Mouse (Mus musculus): ENCODE measurements at regions not wholly inside any gene's neighbourhood (a gene's known extent, or its start where the extent isn't known, plus 50 kb on each side); places are given as distances from the start of the nearest gene placed in this dataset.

DNA sequence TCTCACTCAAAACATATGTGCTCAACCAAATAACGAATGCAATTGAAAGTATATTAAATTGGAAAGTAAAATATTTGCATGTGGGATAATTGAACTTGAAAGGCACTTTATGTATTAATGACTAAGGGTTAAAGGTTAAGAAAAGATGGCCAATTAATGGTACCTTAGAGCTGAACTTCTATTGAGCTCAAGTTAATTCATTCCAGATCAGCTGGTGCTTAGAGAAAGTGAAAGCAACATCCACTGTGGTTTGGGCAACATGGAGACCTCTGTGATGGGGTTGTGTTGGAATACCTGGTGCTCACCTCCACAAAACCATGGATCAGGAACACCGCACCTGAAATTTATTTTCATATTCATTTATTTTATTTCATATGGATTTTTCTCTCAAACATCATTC is 612.5 kb upstream of the Intu start:
- DNase-seq (ENCODE audit: low spot score in 2 of 2), result no peak

DNA sequence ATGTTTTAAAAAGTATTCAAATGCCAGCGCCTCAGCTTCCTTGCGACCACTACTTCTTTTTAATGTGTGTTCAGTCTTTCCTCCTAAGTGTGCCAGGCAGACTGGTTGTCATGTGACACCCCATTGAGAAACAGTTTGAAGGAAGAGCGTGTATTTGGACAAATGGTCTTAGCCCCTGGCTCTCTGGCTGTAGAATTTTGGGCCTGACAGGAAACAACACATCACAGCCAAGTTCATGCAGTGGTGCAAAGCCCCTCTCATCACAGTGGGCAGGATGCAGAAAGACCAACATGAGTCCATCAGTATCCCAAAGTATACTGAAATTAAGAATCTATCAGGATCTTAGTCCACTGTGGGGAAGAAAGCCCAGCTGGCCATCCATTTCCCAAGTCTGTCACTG is 605.6 kb upstream of the Intu start:
- DNase-seq (ENCODE audit: low spot score in 2 of 2), result no peak

DNA sequence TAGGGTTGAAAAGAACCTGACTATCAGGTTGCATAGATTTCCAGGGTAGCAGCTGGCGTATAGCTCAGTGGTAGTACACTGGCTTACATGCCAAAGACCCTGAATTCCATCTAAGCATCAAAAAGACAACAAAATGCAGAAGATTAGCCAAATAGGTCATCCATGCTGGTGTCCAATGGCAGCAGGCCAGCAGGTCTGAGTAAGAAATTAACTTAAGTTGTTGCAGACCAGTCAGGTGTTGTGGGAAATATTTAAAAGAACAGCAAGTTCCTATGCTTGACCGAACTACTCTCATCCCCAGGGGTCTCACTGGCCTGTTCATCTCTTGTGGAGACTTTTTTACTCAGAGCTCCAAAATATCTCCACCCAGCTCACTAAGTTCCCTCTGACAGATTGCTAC is 602.7 kb upstream of the Intu start:
- no peak for DNase-seq (ENCODE audit: low spot score in 2 of 2)

DNA sequence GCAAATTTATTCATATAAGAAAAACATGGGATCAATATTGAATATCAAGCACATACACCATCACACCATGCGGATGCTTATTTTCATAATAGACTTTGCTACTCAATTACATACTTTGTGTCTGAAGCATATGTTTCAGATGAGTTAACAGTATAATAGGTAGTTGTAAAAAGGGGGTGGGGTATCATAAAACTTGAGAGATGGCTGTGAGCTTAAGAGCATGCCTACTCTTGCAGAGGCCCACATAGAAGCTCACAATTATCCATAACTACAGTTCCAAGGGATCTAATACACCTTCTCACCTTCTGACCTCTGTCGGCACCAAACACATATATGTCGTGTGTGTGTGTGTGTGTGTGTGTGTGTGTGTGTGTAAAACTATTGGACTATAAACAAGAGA is 597.7 kb upstream of the Intu start:
- no peak for DNase-seq (ENCODE audit: low spot score in 2 of 2)

DNA sequence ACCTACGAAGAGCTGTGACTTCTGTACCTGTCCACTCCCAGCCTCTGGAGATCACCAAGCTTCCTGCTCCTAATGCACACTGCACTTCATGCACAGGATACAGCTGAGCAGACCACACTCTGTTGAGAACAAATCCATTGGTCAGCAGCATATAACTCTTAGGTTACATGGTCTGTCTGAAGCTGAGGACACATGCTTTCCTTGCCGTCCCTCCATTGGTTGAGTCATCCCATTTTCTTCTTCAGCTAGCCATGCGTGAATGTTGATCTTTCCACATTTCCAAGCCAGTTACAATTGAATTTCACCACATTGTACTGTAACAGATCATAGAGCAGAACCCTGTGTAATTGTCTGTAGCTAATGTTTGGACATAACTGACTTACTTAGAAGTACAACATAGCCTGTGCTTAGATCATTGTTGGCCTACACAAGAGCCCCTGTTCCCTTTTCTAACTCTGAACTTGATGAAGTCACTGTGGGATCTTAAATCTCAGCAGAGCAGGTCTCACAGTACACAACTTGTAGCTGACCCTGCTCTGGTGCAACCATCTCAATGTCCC is 593.3 kb upstream of the Intu start:
- no peak for DNase-seq (ENCODE audit: low spot score in 2 of 2)

DNA sequence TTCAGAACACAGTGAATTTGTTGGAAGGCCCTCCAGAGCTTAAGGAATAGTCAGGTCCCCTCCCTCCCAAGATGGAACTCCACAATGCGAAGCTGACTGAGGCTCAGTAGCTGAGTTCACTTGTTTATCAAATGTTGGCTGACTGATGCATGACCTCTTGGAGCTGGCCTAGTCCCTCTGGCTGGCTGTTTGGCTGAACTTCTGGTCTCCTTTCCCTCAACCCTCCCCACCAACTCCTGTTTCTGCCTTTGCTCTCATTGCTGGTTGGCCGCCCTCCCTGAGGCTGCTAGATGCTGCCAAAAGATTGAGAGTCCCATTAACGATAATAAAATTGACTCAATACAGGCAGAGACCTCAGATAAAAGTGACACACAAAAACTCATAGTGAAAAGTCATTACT is 586.5 kb upstream of the Intu start:
- DNase-seq (ENCODE audit: low spot score in 2 of 2), result peak; percentile 42 to 70

DNA sequence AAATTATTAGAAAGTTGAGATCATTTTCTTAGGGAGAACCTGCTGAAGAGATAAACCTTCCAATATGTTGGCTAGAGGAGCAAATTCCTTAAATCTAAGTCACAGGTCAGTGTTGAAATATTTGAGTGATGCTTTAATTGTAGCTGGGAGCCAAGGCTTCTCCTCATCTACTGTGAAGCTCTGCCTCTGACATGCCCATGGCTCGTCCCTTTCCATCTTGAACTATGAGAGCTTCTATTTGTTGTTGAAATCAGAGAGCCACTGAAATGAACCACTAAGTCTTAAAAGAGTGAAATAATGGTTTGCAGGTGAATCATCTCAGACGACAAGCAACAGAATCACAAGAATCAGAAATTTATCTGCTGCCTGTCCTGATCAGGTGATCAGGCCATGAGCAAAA is 579.0 kb upstream of the Intu start:
- DNase-seq (ENCODE audit: low spot score in 2 of 2), result no peak

DNA sequence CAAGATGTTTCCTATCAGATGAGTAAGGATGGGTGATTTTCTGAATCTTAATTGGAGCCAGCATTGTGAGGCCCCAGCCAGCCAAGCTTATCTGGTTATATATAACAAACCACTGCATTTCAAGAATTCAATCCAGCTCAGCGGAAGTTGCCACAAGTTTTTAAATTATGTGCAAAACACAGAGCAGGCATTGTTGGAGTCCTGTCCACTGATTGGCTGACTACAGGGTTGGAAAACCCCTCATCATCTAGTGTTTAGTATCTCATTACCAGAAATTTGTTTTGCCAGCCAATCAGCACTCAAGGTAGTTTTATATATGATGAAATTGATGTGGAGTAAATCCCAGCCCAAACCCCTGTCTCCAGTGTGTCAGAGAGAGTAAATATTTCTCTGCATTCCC is 578.5 kb upstream of the Intu start:
- no peak for DNase-seq (ENCODE audit: low spot score in 2 of 2)

DNA sequence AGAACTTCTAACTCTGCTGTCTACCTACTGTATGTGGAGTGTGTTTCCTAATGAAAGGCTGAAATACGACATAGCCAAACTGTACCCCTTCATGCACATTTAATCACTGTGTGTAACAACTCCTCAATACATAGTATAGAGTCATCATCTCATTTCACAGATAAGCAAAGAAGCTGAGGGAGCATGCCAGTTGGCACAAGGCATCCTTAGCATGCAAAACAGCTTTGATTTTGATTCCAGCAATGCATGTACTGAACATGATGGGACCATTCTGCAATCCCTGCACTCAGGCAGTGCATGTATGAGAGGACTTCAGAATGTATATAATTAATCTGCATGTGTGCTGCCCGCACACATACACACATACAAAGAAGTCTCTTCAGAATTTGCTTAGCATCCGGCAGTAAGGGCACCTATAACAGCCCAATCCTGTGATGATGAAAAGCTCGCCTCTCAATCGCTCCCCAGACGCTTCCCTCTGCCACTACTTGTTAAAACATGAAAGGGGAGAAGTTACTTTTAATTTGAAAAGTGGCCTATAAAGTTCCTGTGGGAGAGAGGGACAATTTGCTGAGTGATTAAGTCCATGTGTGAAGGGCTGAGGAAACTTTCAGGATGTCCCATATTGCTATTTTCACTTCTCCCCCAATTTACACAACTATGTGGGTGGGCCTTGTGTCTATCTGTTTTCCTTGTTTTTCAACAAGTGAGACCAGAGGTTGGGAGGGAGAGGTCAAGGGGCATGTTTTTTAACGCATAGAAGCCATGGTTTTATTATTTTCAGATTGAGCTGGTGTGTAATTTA is 569.0 kb upstream of the Intu start:
- DNase-seq (ENCODE audit: low spot score in 2 of 2), result no peak

DNA sequence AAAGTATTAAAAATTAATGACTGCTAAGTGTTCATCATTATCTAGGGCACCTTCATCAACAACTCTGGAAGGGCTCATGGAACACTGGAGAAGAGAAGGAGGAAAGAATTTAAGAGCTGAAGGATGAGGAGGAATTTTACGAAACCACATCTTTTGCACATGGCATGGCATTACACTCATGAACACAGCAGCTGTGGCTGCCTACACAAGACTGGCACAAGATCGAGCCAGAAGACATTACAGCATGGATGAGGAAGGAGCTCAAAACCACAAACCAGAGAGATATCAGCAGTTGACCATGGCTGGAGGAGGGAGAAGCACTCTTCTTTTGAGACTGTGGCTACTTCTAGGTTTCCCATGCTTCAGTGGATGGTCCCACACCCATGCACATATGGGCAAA is 565.7 kb upstream of the Intu start:
- no peak for DNase-seq (ENCODE audit: low spot score in 2 of 2)

DNA sequence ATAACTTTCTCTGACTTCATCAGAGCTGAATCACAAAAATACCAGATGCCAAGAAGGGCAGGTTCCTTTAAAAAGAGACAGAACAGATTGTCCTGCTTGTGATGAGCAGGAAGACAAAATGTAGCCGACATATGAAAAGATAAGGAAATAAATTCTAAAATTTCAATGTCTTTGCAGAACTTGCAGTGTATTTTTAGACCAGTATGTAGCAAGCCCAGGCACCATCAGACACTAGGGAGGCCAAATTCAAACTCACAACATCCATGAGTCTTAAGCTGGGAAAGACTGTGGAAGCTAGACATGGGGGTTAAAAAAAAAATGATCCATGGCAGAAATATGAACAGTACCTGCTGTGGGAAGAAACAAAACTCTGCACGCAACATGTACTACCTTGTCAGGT is 564.7 kb upstream of the Intu start:
- DNase-seq (ENCODE audit: low spot score in 2 of 2), result no peak

DNA sequence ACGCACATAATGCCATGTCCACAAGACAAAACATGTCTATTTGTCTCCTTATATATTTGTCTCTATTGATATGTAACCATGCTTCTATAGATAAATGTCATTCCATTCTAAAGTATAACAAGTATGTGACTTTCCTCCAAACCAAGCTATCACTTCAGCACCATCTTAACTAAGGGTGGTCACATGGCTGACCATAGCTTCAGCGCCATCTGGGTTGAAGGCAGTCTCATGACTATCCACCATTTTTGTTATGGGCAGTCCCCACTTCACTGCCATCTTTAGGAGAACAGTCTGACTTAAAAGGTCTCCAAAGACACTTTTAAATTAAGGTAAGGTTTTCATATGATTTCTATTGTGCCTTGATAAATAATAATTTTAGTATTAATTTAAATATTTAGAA is 554.1 kb upstream of the Intu start:
- no peak for DNase-seq (ENCODE audit: low spot score in 2 of 2)

DNA sequence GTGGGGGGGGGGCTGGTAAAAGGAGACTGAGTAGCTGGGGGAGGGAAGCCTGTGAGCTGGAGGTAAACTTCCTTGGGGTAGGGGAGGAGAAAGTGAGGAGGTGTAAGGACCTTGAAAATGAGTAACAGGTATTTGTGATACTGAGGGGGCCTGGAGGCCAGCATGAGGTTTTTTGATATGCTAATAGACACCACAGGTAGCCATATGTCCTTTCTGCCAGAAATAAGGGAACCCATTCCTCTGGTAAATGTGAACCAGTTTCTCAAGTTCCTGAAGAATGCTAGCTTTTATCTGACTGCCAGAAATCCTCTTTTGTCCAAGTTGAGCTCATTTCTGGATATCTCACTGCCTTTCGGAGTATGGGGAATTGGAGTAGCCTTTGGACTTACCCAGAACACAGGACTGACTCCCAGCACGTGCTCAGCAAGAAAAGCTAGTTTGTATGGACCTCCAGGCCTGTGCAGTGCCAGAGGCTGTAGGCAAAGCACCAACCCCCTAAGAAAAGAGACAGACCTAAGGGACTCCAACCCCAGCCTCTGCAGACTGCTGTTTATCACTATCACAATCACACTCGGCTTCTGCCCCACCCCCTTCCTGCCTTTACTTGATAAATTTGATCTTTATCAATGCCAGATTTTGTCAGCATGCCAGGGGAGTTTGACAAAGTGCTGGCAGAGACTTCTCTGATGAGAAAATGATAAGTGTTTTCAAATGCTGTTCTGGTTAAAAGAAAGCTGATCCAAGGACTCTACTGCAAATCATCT is 552.0 kb upstream of the Intu start:
- peak in 1 of 2 experiments; percentile 22 for DNase-seq (ENCODE audit: low spot score in 2 of 2)

DNA sequence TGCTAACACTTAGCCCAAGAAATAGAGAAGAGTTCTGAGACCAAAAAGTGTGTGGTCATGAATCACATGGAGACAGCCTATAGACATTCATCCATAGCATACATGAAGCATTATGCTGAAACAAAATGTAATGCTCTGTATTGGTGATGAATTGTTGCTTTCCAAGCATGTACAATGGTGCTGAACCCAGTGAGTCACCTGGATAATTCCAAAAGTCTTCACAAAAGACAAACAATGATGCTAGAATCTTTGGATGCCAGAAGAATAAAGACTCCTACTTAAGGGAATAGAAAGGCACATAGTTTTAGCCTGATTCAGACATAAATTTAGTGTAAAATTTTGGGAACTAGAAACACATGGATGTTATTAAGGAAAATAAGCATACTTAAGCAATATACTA is 548.4 kb upstream of the Intu start:
- no peak for DNase-seq (ENCODE audit: low spot score in 2 of 2)

DNA sequence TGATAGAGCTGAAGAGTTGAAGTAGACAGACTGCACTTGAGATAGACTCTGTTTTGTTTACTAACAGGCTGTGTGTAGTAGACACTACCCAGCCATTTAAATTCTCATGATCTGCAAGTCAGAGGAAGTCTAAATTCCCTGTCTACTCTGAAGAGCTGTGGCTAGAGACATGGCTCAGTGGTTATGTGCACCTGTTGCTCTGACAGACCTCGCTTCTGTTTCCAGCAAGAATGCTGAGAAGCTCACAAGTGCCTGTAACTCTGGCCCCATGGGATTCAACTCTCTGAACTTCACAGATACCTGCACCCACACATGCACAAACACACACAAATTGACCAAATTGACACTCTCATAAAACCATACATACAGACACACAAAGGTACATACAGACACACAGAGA is 543.4 kb upstream of the Intu start:
- no peak for DNase-seq (ENCODE audit: low spot score in 2 of 2)

DNA sequence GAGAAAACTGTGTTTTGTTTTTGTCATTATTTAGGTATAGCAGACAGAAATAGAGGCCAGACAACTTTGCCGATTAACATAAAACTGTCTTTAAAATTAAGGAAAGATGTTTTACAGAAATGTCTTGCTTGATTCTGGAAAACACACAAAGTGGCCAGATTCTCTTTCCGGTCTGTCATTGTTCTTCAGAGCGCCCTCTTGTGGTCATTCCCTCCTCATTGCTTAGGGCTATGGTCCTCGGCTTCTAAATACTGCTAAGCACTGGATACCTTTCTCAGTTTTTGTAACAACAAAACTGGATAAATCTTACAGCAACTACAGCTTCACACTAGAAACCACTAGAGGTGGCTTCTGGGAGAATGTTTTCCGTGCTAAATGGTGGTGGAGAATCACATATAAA is 532.5 kb upstream of the Intu start:
- DNase-seq (ENCODE audit: low spot score in 2 of 2), result peak in 1 of 2 experiments; percentile 39

DNA sequence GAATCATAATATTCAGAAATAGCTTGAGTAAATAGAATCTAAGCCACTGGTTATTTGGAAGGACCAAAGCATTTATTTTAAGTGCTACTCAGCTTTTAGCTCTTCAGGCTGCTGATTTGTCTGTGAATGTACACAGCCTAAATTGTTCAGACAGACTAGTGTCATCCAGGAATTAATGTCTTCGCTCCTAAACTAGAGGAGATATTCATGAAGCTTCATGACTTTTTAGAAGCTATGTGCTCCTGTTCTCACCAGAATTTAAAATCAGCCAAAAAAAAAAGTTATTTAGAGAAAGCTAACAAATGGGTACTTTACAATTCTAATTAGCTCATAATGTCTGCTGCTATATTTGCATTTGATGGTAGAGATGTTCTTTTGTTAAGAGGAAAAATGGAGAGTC is 531.2 kb upstream of the Intu start:
- no peak for DNase-seq (ENCODE audit: low spot score in 2 of 2)

DNA sequence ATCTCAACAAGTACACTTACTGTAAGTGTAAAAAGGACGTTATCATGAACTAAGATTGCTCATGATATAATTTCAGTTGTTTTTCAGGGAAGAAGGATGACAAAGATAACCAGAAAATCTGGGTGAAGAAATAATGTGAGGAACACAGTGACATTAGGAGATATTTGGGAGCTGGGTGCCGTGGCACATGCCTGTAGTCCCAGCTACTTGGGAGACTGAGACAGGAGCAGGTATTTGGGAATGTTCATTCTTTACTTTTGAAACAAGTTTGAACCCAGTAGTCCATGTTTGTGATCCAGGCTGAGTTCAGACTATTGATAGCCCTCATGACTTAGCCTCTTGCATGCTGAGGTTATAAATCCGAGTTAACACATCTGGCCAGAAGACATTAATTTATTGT is 528.2 kb upstream of the Intu start:
- DNase-seq (ENCODE audit: low spot score in 2 of 2), result no peak

DNA sequence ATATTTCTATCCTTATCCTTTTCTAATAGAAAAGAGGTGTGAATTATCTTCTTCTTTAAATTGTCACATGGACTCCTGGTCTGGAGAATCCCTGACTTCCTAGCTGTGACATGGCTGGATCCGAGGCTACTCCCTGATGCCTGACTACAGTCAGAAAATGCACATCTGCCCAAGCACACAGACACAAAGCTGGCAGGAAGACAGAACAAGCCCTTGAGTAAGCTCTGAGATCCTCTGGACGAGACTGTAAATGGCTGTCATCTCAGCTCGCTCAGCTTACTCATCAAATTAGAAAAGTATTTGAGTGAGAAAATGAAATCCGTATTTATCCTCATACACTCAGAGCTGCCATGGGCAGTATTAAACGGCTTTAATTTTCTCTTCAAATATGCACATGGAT is 521.0 kb upstream of the Intu start:
- DNase-seq (ENCODE audit: low spot score in 2 of 2), result no peak

DNA sequence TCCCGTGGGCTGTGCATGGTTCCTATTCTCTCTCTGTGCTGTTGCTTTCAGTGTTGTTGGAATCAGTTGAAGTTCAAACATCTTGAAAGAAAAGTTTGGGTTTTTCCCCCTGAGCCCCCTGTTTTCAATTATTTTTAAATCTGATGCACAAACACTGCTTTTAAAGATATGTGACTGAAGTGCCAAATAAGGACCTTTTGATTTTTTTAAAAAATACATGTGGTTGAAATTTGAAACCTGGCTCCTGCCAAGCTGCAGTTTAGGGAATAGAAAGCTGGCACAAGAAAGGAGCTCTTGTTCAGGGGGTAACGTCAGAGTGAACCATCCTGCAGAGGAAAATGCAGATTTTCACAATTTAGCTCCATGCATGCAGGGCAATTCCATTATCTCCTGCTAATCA is 509.4 kb upstream of the Intu start:
- DNase-seq (ENCODE audit: low spot score in 2 of 2), result no peak

DNA sequence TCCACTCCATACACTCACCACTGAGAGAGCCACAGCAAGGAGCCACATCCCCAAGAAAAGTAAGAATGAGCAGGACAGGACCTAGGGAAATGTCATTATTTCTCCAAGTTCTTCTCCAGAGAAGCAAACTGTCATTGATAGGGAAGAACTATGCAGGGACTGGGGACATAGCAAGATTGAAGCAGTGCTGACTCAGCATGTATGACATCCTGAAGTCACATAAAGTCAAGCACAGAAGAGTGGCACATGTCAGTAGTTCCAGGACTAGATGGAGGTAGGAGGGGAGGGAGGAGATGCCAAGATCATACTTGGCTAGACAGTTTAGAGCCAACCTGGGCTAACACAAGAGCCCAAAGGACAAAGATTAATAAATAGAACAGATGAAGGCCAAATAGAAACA is 503.4 kb upstream of the Intu start:
- no peak for DNase-seq (ENCODE audit: low spot score in 2 of 2)

DNA sequence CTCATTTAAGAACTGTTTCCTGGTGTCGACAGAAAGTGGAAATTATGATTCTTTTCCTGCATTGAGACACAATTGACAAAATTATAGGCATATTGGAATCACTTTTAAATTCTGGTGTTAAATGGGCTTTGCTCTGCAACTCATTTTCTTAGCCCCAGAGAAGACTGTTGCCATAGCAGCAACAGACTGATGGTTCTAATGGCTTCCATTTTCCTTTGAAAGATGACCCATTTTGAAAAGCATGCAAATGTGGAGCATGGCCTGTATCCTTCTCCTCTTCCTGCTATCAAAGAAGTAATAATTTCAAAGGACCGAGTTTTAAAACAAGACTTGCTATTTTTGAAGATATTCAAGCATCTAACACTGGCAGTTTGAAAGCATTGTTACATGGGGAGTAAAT is 494.9 kb upstream of the Intu start:
- no peak for DNase-seq (ENCODE audit: low spot score in 2 of 2)

DNA sequence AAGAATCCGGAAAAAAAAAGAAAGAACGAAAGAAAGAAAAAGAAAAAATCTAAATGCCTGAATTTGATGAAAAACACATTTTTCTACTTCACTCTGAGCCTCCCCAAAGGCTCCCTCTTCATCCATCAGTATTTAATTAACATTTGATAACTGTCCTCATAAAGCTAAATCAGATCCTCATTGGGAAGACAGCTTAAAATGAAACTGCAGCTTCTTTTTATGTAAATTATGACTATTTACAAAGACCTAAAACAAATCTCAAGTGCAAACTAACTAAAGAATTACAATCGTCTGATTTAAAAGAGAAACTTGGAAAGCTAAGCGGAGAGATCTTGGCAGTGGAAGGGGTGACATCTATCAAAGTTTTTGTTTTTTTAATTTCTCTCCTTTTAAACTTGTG is 481.4 kb upstream of the Intu start:
- no peak for DNase-seq (ENCODE audit: low spot score in 2 of 2)
